Mouse (Mus musculus) left cerebral cortex, postnatal 25 days (tissue): ENCODE measurements at regions not wholly inside any gene's neighbourhood (a gene's known extent, or its start where the extent isn't known, plus 50 kb on each side); places are given as distances from the start of the nearest gene placed in this dataset.

Source experiments
- DNase-seq, 2 experiments: peaks; one replicate each; pipeline ENCODE4 v3.0.0; 2022; ENCODE audit warnings: low spot score in 2 of 2, mixed read lengths in 1 of 2
- intact Hi-C: fragments of 180-260 bp; cut with DNase I; formaldehyde crosslinking; loops from one replicate; pipeline ENCODE4 v1.15.1; 2025

DNA sequence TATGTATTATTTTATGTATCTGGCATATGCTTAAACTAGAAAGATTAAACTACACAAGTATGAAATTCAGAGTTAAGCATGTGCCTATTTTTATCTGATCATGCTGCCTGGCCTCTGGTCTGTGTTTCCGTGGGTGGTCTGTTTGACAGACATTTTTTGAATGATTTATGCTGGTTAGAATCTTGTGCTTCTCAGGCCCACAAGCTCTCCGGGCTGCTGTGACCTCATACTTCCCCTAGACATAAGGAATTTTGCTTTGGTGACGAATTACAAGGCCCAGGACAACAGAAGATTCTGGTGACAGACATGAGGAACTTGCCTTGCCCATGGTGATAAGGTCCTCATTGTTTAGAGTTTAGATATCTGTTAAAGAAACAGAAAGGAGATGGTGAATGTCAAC, 475.9 kb upstream of the Fam92a start:
- intact Hi-C loops, result no loop called here
- DNase-seq, result no peak

DNA sequence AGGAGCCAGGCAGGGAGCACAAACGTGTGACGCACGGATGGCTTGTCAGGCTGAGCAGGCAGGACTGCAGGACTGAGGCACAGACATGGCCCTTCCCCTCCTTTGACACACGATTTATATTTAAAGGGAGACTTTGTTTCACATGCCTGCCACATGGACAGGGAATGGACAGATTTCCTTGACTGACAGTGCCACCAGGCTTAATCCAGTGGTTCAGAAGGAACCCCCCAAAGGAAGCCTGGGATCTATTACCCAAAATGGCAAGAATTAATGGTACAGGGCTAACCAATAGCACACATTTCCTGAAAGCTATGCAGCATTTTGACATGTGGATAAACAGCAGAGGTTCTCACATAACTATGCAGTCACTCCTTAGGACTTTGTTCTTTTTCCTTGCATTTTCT, 470.7 kb upstream of the Fam92a start:
- DNase-seq, result no peak
- intact Hi-C loops, result no loop called here

DNA sequence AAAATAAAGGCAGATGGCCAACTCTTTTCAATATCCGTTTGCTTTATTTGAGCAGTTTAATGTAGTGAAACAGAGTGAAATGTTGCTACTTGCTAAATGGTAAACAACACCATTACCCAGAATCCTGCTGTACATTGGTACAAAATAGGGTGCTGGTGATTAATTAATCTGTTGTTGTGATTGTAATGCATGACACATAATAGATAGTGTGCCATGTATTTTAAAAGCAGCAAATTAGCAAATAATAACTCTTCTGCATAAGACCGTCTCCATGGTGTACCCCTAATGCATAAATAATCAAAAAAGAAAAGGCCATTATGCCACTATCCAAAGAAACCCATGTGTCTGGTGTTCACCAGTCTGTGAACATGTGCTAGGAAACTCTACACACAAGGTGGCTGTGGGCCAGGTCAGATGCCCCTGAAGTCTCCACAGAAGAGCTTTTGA, 457.6 kb upstream of the Fam92a start:
- intact Hi-C loops, result no loop called here
- no peak for DNase-seq

DNA sequence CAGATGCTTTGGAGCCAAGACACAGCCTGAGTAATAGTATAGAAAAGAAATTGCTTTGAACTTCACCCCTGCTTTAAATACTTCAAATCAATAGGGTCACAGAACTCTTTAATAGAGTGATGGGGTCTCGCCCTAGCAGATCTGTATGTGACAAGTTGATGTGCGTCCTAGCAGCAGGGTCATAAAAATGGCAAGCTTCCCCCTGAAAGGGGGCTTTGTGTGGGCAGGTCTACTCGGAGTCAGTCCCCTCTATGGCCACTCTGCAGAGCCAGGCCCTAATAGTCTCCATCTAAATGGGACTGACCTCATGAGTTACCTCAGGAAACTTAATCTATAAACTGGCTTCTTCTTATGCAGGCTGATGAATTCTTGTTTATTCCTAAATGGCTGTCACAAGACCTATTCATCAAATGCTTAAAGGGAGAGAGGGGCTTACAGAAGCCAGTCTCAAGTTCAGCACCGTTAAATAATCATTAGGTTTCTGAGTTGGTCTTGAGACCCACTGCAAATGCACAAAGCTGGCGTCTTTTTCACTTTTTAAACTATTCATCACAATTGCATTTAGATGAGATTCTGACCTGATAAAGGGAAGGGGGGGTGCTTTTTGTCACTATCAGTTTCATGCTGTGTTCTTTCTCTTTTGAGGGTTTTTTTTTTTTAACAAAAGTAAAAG, 457.0 kb upstream of the Fam92a start:
- intact Hi-C loops, result no loop called here
- no peak for DNase-seq

DNA sequence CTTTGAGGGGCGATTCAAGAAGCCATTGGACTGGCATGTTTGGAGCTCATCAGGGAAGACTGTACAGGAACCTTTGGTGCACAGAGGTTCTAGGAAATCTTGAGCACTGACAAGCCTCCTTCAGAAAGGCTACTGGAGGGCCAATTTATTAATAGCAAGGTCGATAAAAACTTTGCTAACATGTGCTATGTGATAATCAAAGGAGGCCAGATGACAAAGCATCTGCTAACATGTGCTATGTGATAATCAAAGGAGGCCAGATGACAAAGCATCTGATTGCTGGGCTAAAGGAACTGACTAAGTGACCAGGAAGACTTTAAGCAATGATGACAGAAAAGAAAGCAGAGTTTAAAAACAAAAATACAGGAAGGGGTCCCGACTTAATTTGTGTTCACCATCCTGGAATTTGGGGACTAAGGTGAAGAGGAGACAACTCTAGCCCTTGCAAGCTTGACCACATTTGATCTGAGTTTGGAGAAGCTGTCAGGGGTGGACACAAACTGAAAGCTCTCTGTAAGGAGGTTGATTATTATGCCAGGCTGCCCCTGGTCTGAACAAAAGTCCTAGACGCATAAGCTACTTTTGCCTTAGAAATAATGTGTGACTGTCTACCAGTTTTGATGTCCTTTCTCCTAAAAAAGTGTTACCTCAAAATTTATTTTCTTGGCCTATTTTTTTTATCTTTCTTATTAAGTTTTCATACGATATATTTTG, 455.5 kb upstream of the Fam92a start:
- intact Hi-C loops, result no loop called here

DNA sequence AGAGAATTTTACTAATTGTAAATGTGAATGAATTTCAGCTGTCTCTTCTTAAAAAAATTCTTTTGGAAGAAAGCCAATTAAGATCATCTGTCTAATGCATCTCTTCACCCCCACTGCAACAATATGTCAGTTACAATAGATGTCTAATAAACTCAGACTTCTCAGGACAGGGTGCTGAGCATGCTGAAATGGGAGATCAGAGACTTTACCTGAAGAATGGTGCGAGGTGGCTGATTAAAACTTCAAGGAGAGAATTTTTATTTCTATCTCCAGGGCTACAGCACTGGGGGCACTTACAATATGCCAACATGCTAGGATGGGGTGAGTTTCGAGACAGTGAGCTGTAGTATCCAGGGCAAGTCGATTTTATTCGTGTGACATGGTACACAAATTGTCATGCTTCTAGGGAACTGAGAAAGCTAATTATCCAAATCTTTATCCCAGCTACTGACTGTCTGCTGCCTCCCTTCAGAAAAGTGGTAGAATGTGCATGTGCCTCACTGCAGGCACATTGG, 449.0 kb upstream of the Fam92a start:
- no peak for DNase-seq
- intact Hi-C loops, result no loop called here

More for the DNA sequence above, 455.5 kb upstream of the Fam92a start:
- no peak for DNase-seq

DNA sequence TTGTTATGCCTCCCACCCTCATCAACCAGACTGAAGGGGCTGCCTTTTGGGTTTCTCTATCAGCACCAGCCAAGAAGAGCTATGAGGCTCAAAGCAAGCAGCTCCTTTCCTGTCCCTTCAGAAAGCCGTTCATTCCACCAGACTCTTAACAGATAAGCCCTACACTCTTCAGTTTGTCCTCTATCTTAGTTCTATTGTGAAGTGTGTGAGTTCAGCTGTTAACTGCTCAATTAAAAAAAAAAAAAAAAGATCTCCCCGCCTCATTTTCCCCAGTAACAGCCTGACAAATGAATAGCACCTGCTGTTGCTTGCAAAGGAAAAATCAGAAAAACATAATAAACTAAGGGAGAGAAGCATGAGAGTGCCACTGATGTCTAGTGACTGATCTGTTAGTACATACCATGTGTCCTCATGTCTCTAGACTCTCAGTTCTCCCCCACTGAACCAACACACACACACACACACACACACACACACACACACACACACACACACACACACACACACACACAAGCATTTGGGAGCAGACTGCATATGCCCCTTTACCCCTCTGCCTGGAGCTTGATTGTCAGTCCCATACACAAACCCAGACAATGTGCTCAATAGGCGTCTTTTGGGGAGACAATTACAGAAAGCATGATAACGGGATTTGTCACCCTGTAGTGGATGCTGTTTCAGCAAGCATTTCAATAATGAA, 448.4 kb upstream of the Fam92a start:
- no peak for DNase-seq
- intact Hi-C loops, result no loop called here

DNA sequence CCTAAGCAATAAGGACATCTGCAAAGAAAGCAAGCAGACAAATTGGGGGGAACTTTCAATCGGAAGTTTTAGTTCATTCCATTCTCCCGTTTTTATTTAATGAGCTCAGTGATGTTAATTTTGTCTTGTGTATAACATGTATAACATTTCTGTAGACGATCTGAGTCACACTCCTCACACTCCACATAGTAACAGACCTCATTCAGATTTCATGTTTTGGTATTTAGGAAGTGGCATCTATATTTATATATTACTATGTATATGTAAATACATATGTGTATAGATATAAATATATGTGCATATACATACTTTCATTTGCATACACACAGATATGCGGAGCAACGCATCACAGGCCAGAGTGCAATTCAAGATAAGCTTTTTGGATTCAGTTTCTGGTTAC, 444.9 kb upstream of the Fam92a start:
- intact Hi-C loops, result no loop called here
- no peak for DNase-seq

DNA sequence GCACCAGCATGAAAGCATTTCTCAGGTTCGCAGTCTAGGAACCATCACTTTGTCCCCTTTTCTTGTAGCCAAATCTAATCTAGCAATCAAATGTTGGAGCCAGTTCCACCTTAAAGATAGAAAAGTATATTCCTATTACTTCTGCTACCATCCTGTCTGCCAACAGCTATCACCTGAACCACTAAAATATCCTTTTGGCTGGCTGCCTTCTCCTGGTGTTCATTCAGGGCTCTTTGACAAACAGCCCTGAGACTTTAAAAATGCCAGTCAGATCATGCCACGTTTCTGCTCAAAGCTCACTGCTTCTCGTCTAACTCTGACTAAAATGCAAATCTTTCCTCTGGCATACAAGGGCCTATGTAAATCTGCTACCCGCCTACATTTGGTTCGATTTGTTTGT, 439.7 kb upstream of the Fam92a start:
- intact Hi-C loops, result no loop called here
- DNase-seq, result no peak

DNA sequence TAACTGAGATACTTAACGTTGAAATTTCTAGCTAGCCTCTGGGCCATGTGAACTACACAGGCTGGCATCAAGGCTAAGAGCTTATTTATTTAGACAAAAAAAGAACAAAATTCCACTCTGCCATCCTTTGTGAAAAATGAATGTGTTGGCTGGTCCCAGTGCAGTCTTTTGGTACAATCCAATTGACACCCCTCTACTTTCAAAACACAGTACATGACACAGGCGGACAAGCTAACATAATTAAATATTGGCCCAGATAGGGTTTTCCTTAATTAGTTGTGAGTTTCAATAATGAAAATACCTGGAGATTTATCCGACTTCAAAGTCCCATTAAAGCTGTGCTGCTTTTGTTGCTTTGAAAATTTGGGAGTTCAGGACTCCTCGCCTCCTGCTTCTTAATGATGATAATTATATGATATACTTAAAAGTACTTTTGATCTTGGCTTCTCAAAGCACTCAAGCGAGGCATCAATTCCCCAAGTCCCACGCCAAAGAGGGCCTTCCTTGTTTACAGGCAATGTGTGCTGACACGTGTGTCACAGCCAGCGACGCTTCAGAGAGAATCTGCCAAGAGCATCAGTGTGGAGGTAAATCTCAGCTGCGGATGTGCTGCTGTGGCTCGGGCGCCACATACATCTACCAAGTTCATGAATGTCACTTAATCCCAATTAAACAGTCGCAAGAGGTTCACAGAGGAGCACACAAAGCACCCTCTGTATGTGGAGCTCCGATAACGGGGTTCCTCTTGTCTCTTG, 429.5 kb upstream of the Fam92a start:
- no peak for DNase-seq
- intact Hi-C loops, result no loop called here

DNA sequence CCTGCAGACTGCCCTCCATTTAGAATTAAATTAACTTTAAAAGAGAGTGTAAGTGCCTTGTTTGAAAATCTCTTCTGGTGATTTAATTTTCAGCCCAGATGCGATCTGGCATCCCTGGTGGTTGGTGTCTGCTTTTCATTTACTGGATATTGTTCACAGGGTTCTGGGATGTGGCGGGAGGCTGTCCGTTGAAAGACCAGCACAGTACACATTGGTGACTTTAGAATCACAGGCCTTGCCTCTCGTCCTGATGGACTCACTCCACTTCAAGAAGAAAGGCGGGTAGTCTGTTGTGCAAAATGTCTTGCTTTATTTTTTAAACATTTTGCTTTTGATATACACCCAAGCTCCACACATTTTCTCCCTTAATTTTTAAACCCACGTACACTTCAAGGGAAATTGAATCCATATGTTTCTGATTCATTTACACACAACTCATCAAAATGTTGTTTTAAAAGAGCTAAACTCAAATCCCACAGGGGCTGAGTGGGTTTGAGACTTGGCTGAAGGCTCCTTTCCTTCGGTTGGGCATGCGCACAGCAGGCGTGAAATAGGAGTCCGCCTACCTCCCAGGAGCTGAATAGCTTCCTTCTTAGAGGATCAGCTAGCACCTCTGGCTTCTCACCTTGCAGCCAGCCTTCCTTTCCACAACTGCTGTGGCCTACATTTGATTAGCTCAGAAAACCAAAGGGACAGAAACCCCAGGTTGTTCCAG, 424.1 kb upstream of the Fam92a start:
- DNase-seq, result peak; percentile 30 to 78
- intact Hi-C loops, result no loop called here

DNA sequence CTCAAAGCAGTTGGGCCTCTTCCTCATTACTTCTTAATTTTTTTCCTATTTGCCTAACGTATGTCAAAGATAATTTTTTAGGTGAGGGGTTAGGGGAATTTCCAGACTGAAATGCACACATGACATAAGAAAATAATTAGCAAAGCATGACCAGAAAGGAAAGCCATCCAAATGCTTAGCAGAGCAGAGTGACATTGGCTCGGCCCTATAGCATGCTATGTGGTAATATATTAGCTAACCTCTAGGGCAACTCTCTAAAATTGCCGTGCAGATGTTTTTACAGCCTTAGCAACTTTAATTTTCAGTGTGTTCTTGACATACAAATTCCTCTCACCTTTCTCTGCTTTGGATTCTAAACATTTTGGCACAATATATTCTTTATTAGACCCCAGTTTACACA, 421.2 kb upstream of the Fam92a start:
- intact Hi-C loops, result no loop called here

DNA sequence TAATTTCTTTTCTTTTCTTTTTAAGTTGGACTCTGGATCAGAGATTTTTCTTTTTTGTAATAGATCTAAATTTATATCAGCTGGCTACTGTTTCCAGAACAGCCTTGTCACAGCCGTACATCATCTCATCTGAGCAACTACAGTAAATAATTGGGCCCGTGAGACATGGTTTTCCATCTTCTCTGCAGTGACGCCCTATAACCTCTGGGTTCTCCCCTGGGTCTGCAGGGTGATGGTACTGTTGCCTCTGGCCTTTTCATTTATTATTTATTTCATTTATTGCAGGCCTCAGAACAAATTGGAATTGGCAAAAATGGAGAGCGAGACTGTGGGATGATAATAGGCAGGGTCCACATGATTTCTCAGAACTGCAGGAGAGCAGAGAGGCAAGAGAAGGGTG, 406.3 kb upstream of the Fam92a start:
- intact Hi-C loops, result no loop called here
- no peak for DNase-seq

More for the DNA sequence above, 421.2 kb upstream of the Fam92a start:
- no peak for DNase-seq

DNA sequence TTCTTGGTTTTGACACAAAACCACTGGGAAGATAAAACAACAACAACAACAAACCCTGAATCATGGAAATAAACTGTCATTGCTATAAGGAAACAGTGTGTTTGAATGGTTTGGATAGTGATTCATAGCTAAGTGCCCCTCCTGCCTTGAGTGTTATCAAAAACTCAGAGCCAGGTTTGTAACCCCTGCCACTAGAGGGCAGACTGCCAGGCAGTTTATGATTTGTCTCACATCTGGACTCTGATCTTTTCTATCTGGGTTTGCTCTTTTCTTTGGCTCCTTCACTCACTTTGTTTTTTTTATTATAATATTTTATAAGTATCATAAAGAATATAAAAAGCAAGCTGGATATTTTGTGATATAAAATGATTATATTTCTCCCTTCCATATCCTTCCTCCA, 400.1 kb upstream of the Fam92a start:
- DNase-seq, result no peak
- intact Hi-C loops, result no loop called here

DNA sequence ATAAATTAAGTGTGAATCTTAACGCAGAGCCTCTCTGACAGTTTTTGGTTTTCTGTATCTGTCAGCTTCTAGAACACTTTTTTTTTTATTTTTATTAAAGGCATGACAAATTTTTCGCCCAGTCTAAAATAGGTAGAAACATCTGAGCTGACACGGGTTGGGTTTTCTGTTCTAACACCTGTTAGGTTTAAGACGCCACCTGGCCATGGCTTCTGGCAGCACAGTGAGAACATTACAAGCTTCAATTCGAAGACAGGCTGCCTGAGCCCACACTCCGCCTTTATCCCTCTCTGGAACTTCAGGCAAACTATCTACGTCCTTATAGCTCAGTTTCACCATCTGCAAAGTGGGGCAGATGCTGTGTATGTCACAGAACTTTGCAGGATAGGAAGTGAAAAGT, 398.9 kb upstream of the Fam92a start:
- intact Hi-C loops, result no loop called here
- peak in 1 of 2 experiments; percentile 4 for DNase-seq

DNA sequence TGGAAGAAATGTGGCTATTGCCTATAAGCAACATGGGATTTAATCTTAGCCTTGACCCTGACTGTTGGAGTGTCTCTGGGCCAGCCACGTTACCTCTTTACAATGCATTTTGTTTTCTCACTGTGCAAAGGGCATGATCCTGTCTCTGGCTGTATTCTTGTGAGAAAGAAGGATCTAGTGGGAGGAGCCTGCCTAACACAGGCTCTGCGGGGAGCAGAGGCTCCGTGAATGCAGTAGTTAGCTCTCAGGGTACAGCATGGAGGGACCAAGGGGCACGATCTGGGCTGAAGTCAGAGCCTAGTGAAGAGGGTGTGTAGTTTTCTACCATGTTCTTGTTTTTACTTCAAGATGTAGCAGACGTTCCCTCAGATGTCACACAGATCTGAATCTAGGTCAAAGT, 395.8 kb upstream of the Fam92a start:
- DNase-seq, result no peak
- intact Hi-C loops, result no loop called here

DNA sequence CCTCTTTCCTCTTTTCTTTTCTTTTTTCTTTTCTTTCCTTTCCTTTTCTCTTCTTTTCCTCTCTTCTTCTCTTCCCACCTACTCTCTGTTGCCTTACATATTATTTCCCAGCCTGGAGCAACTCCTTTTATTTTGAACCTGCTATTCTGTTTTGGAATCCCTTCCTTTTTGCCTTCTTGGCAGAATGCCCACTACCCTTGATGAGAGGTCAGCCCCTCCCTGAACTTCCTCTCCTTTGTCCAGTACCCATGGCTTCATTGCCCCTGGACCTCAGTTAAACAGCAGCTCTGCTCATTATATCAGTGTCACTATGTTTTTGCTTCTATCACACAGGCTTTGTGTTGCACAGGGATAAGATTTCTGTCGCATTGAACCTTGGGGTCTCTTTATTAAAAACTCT, 391.2 kb upstream of the Fam92a start:
- intact Hi-C loops, result no loop called here
- DNase-seq, result no peak

DNA sequence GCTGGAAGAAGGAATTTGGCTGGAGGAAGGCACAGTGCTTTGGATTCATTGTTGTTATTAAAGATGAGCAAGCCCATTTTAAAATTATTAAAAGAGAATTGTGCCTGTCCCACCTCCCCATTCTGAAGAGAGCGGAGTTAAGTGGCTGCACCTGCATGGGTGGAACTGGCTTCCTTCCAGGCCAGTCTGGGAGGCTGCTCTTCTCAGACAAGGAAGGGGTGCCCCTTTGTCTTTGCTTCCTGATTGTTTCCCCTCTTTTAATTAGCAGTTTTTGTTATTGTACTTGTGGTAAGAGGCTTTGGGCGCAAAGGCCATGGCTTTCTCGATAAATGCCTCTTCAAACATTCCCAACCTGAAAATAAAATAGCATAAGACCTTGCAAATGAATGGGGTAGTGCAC, 388.7 kb upstream of the Fam92a start:
- intact Hi-C loops, result no loop called here
- DNase-seq, result no peak

DNA sequence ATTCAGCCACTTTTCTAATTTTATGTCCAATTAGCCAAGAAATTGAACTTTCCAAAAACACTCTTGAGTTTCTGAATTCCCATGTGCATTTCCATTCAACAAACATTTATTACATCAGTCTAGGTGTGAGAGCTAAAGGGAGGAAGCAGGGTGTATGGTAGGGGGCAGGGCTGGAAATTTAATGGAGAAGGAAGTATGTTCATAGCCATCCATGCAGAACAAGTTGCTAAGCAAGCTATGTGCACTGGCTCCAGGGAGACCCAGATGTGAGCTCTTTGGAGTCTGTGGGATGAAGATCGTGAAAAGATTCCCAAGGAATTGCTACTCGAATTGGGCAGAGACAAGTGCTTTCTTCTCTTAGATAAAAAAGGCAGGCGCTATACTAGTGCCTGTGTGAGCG, 388.2 kb upstream of the Fam92a start:
- no peak for DNase-seq
- intact Hi-C loops, result no loop called here
